In the genomic region with DNA sequence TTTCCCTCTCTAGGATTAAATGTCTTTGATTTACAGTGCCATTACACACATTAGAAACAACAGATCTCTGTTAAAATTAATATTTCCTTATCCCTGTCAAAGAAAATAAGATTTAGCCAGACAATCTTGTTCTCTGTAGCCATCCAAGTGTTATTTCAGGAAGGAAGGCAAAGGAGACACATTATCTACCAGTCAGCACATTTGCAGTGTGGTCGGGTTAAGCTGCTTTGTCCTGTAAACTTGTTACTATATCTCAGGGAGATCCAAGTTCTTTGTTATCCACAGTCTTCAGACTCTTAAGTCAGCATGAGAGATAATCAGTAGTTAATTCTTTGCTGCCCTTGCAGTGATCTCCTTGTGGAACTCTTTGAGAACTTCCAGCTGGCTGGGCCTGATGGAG, we compare ENCODE assay signal across 24 mouse cellular contexts. TPM values are rescaled to one million over a fixed set of nuclear protein-coding genes. Genes with fewer than 3 reads are reported as not detected.
A peak's percentile ranks its signal among the peaks of the same experiment; 100 is the strongest.
DNase-seq lines count a peak whose midpoint lies in the region; TF ChIP-seq lines count a peak whose summit lies in the region.
"Had no signal": no experiment of that assay in that cellular context is flagged by ENCODE, and none has a peak within 500 bp of the region (broad histone marks: within the 10 kb centered on the region; RNA-seq: fewer than 3 reads in every experiment).

No protein-coding gene starts in this region.

- H3K27me3 ChIP-seq in MEL (ENCODE audit: control insufficient read depth in 1 of 2, insufficient read depth in 2 of 2, low read length in 2 of 2): no peaks in the 10 kb centered on the region
- H3K27me3 ChIP-seq: CH12.LX; embryonic facial prominence, embryonic 13.5 days; embryonic facial prominence, embryonic 15.5 days; forebrain, embryonic 12.5 days had no signal

- H3K27ac ChIP-seq in gastrocnemius, adult 2 months: peak overlapping the region; percentile 64
- H3K27ac ChIP-seq in layer of hippocampus, adult 2 months: 0 out of 2 replicates have a peak overlapping the region, but pooled peaks have one; percentile 7
- H3K27ac ChIP-seq in MEL (ENCODE audit: control insufficient read depth, low read depth, low read length): no peak overlapping the region
- H3K27ac ChIP-seq: embryonic facial prominence, embryonic 13.5 days; embryonic facial prominence, embryonic 15.5 days; forebrain, embryonic 10.5 days; forebrain, embryonic 12.5 days had no signal

- H3K4me3 ChIP-seq in gastrocnemius, adult 2 months: no peak overlapping the region
- H3K4me3 ChIP-seq in layer of hippocampus, adult 2 months: no peak overlapping the region
- H3K4me3 ChIP-seq in MEL (ENCODE audit: control insufficient read depth in 1 of 2, insufficient read depth in 1 of 2, low read depth in 2 of 2, low read length in 2 of 2): no peak overlapping the region
- H3K4me3 ChIP-seq: embryonic facial prominence, embryonic 13.5 days; embryonic facial prominence, embryonic 15.5 days; erythroblast, embryonic 14.5 days; forebrain, embryonic 10.5 days; forebrain, embryonic 12.5 days had no signal

- no peak for DNase-seq in gastrocnemius, adult 2 months
- no peak for DNase-seq in gastrocnemius, adult 8-10 months (ENCODE audit: low spot score in 2 of 2)
- no peak for DNase-seq in layer of hippocampus, adult 2 months (ENCODE audit: low spot score in 2 of 2)
- DNase-seq in layer of hippocampus, adult 9-10 months (ENCODE audit: low spot score): no peak
- no peak for DNase-seq in MEL (ENCODE audit: low read depth, low spot score)
- DNase-seq: adrenal gland, adult 2 months; adrenal gland, postnatal 10 days; adrenal gland, postnatal 25 days; B cell, adult 2 months; cerebellum, adult 11 months; cerebellum, adult 18-20 months; cerebellum, adult 8-10 months; cerebellum, adult 9-11 months; cerebellum, postnatal 14 days; cerebellum, postnatal 36 days; embryo, embryonic 11 days had no signal

- TF ChIP-seq CTCF in gastrocnemius, adult 2 months (IDR thresholded peaks at IDR 0.05): no peak
- no peak for TF ChIP-seq CTCF in layer of hippocampus, adult 2 months (conservative IDR thresholded peaks at IDR 0.05)
- TF ChIP-seq CTCF in MEL (IDR thresholded peaks at IDR 0.05 in 2 of 3, conservative IDR thresholded peaks at IDR 0.05 in 1 of 3; ENCODE audit: control insufficient read depth in 1 of 3, insufficient read depth in 1 of 3, low read depth in 2 of 3, low read length in 3 of 3, poor library complexity in 1 of 3, severe bottlenecking in 1 of 3): no peak

- no peaks in the 10 kb centered on the region; a peak in 2 of 4 replicates for H3K4me1 ChIP-seq in MEL (ENCODE audit: control insufficient read depth in 1 of 2, insufficient read depth in 2 of 2, low read length in 2 of 2)

- H3K9me3 ChIP-seq in MEL (replicated peaks; ENCODE audit: insufficient read depth, low read length): no peaks in the 10 kb centered on the region
- H3K9me3 ChIP-seq: embryonic facial prominence, embryonic 13.5 days; embryonic facial prominence, embryonic 15.5 days; forebrain, embryonic 10.5 days; forebrain, embryonic 12.5 days; G1E had no signal

- TF ChIP-seq RAD21 in MEL (IDR thresholded peaks at IDR 0.05; ENCODE audit: low read depth, low read length): no peak

- peaks cover 8% of the 10 kb centered on the region for H3K79me2 ChIP-seq in MEL (ENCODE audit: control insufficient read depth, insufficient read depth, low read length, poor library complexity)

- peaks cover 6 to 7% of the 10 kb centered on the region in 2 experiments for H3K36me3 ChIP-seq in MEL (ENCODE audit: control insufficient read depth in 1 of 2, insufficient read depth in 2 of 2, low read length in 2 of 2)

- no peak for TF ChIP-seq POLR2A in MEL (IDR thresholded peaks at IDR 0.05; ENCODE audit: control insufficient read depth in 1 of 2, insufficient read depth in 1 of 2, low read depth in 1 of 2, low read length in 2 of 2, poor library complexity in 1 of 2)

- intact Hi-C loops in gastrocnemius, adult 2 months (cut with DNase I): no loop called here

- peak in 1 of 2 experiments; percentile 17; a peak in 1 of 4 replicates for TF ChIP-seq EP300 in MEL (IDR thresholded peaks at IDR 0.05; ENCODE audit: low read depth in 1 of 2, low read length in 2 of 2)

- no peak overlapping the region for H3K9ac ChIP-seq in MEL (ENCODE audit: control insufficient read depth, low read depth, low read length, poor library complexity, severe bottlenecking)
- H3K9ac ChIP-seq: embryonic facial prominence, embryonic 13.5 days; embryonic facial prominence, embryonic 15.5 days; forebrain, embryonic 12.5 days had no signal

TF ChIP-seq in MEL, 35 proteins besides CTCF, POLR2A, EP300 and RAD21:
- TF ChIP-seq MEF2A (IDR thresholded peaks at IDR 0.05; ENCODE audit: extremely low read depth, insufficient replicate concordance, low read depth, low read length, poor library complexity, severe bottlenecking) (no peak), POLR2AphosphoS2 (IDR thresholded peaks at IDR 0.05; ENCODE audit: low read length) (peak; percentile 54), MYB (IDR thresholded peaks at IDR 0.05; ENCODE audit: low read depth, low read length) (no peak), ZMIZ1 (IDR thresholded peaks at IDR 0.05; ENCODE audit: low read depth, low read length) (no peak), CHD2 (IDR thresholded peaks at IDR 0.05; ENCODE audit: low read length) (no peak), MXI1 (IDR thresholded peaks at IDR 0.05; ENCODE audit: low read depth, low read length) (no peak), KAT2A (conservative IDR thresholded peaks at IDR 0.05; ENCODE audit: low read depth, low read length) (no peak), TBP (IDR thresholded peaks at IDR 0.05; ENCODE audit: low read depth, low read length) (no peak), TCF12 (IDR thresholded peaks at IDR 0.05; ENCODE audit: low read depth, low read length) (peak; percentile 19; the same call in 1 of the 2 replicates), MAFK (IDR thresholded peaks at IDR 0.05; ENCODE audit: borderline replicate concordance, low read depth, low read length) (0 out of 2 replicates have a peak, but pooled peaks have one; percentile 9)

RNA-seq across cellular contexts. Expression of a gene that starts 6.2 kb away (rescaled TPM):
- 100 to 1,000 TPM; 460 to 625 TPM for total RNA-seq in gastrocnemius, adult 2 months (2021)
- total RNA-seq in gastrocnemius, adult 8-10 months (2022): 100 to 1,000 TPM; 495 to 615 (median 547) TPM
- total RNA-seq in layer of hippocampus, adult 2 months (2021): 100 to 1,000 TPM; 224 to 255 TPM
- total RNA-seq in MEL (2012; rRNA removed): 134 and 137 TPM in 2 replicates
- polyA plus RNA-seq in MEL (2012; ENCODE audit: insufficient read depth in 1 of 2, insufficient read length in 2 of 2, low read depth in 1 of 2, low replicate concordance in 2 of 2, missing spikeins in 1 of 2): 100 to 1,000 TPM in 1 of 2 experiments, not detected in 1; 193 TPM

RNA-seq across cellular contexts. Expression of a gene that starts 6.3 kb away (rescaled TPM):
- 10 to 100 TPM; 18.5 to 20.6 TPM for total RNA-seq in gastrocnemius, adult 2 months (2021)
- total RNA-seq in gastrocnemius, adult 8-10 months (2022): 10 to 100 TPM; 17.9 to 24.0 (median 22.6) TPM
- total RNA-seq in layer of hippocampus, adult 2 months (2021): 10 to 100 TPM; 38.1 to 39.5 TPM
- 18.0 and 21.9 TPM in 2 replicates for total RNA-seq in MEL (2012; rRNA removed)
- polyA plus RNA-seq in MEL (2012; ENCODE audit: insufficient read depth in 1 of 2, insufficient read length in 2 of 2, low read depth in 1 of 2, low replicate concordance in 2 of 2, missing spikeins in 1 of 2): 10 to 100 TPM in 1 of 2 experiments, not detected in 1; 23.1 TPM

RNA-seq across cellular contexts. Expression of a gene that starts 25.2 kb away (rescaled TPM):
- total RNA-seq in gastrocnemius, adult 2 months (2021): 1 to 10 TPM; 4.3 to 6.1 TPM
- 1 to 10 TPM; 7.6 to 9.8 (median 8.5) TPM for total RNA-seq in gastrocnemius, adult 8-10 months (2022)
- 100 to 1,000 TPM; 184 to 200 TPM for total RNA-seq in layer of hippocampus, adult 2 months (2021)
- total RNA-seq in MEL (2012; rRNA removed): not detected in 2 replicates
- not detected for polyA plus RNA-seq in MEL (2012; ENCODE audit: insufficient read depth in 1 of 2, insufficient read length in 2 of 2, low read depth in 1 of 2, low replicate concordance in 2 of 2, missing spikeins in 1 of 2)
- total RNA-seq: CH12.LX; common myeloid progenitor, adult 5-6 weeks had no signal
- polyA plus RNA-seq: G1E had no signal

RNA-seq across cellular contexts. Expression of a gene that starts 29.3 kb away (rescaled TPM):
- 10 to 100 TPM; 59.5 to 62.3 TPM for total RNA-seq in gastrocnemius, adult 2 months (2021)
- 10 to 100 TPM; 50.7 to 66.2 (median 63.7) TPM for total RNA-seq in gastrocnemius, adult 8-10 months (2022)
- 100 to 1,000 TPM; 145 to 147 TPM for total RNA-seq in layer of hippocampus, adult 2 months (2021)
- 46.2 and 49.6 TPM in 2 replicates for total RNA-seq in MEL (2012; rRNA removed)
- polyA plus RNA-seq in MEL (2012; ENCODE audit: insufficient read depth in 1 of 2, insufficient read length in 2 of 2, low read depth in 1 of 2, low replicate concordance in 2 of 2, missing spikeins in 1 of 2): 100 to 1,000 TPM in 1 of 2 experiments, 10 to 100 TPM in 1; 82.3 to 212 TPM

Comparison
In these comparisons a context has a peak if more than half of its experiments do, and no peak if none do; other contexts are left out.
1. RNA of a gene that starts 25.2 kb away (total RNA-seq): 184 to 200 TPM in layer of hippocampus, adult 2 months; 7.6 to 9.8 TPM in gastrocnemius, adult 8-10 months, 4.3 to 6.1 TPM in gastrocnemius, adult 2 months and not detected in MEL; every median in the first group is over 10 times any median in the second.